Mouse (Mus musculus) heart, adult 2 months (tissue): ENCODE data around the gene Daglb.

Source experiments
- CTCF ChIP-seq: fragments of 200-600 bp; IDR thresholded peaks from 2 replicates; pipeline ENCODE4 v1.8.1; 2022; ENCODE audit warnings: antibody characterized with exemption, mild to moderate bottlenecking, moderate library complexity
- EP300 ChIP-seq: fragments of 200-500 bp; IDR thresholded peaks from 2 replicates; pipeline ENCODE4 v1.6.1; 2011; ENCODE audit warnings: low read depth, low read length, control low read depth; ENCODE audit not compliant: insufficient read depth
- POLR2A ChIP-seq: fragments of 200-500 bp; IDR thresholded peaks from 2 replicates; pipeline ENCODE4 v1.6.1; 2011; ENCODE audit warnings: mild to moderate bottlenecking, low read depth, low read length, control low read depth; ENCODE audit not compliant: insufficient read depth

DNA sequence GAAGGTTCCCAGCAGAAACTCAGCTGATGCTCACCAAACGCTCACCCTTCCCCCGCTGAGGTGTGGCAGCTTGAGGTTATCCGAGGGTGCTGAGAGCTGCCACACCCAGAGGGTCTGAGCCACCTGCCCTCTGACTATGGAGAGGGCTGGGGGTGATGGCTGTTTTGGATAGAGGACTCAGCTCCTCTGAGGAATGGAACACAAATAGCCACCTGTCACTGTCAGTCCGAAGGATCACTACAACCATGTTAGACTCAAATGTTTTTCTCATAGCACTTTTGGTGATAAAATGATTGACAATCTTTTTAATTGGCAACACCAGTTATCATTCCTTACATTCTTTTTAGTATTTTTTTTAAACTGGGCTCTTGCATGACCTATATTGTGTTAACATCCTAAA lies 42.9 kb upstream of the Daglb start:
- TF ChIP-seq POLR2A (no peak), CTCF (no peak), EP300 (no peak)
